Mouse (Mus musculus): ENCODE results near the gene Uhrf1. TPM values are rescaled to one million over a fixed set of nuclear protein-coding genes. Genes with fewer than 3 reads are reported as not detected.
A peak's percentile ranks its signal among the peaks of the same experiment; 100 is the strongest.

Uhrf1 gene
- polyA plus RNA-seq, 1 experiment = 109 TPM

- Histone ChIP-seq H3K4me3 (replicated peaks; ENCODE audit: control insufficient read depth, low read depth, low read length) (no peak overlapping the region), H3K27ac (ENCODE audit: control insufficient read depth, insufficient read depth, low read depth, low read length, poor library complexity) (no peak overlapping the region), H3K4me1 (ENCODE audit: control insufficient read depth, insufficient read depth, low read length) (peaks cover 2% of the 10 kb centered on the region)
- TF ChIP-seq CTCF (IDR thresholded peaks at IDR 0.05; ENCODE audit: control insufficient read depth, insufficient read depth, low read length) (no peak), POLR2A (IDR thresholded peaks at IDR 0.05; ENCODE audit: borderline replicate concordance, control insufficient read depth, low read depth, low read length) (no peak)
Observed at GRCm38 (mm10) chr17:56348586-56348985, 45.5 kb downstream of the Uhrf1 start.

GRCm38 (mm10) chr17:56350694-56351093, 47.6 kb downstream of the Uhrf1 start:
- 13% methylated on average over 2 of the region's 2 CpGs for WGBS

GRCm38 (mm10) chr17:56356921-56357885, 54.1 kb downstream of the Uhrf1 start:
- no peak for TF ChIP-seq POLR2A (IDR thresholded peaks at IDR 0.05; ENCODE audit: borderline replicate concordance, control insufficient read depth, low read depth, low read length)
- peak; percentile 97 for TF ChIP-seq CTCF (IDR thresholded peaks at IDR 0.05; ENCODE audit: control insufficient read depth, insufficient read depth, low read length)
- Histone ChIP-seq H3K4me1 (ENCODE audit: control insufficient read depth, insufficient read depth, low read length) (no peaks in the 10 kb centered on the region; the same call in 1 of the 2 replicates), H3K27ac (ENCODE audit: control insufficient read depth, insufficient read depth, low read depth, low read length, poor library complexity) (no peak overlapping the region), H3K4me3 (replicated peaks; ENCODE audit: control insufficient read depth, low read depth, low read length) (no peak overlapping the region)
- WGBS = 60% methylated on average over 9 of the region's 9 CpGs

More at GRCm38 (mm10) chr17:56350694-56351093, 47.6 kb downstream of the Uhrf1 start:
- Histone ChIP-seq H3K4me1 (ENCODE audit: control insufficient read depth, insufficient read depth, low read length) (no peaks in the 10 kb centered on the region), H3K4me3 (replicated peaks; ENCODE audit: control insufficient read depth, low read depth, low read length) (no peak overlapping the region), H3K27ac (ENCODE audit: control insufficient read depth, insufficient read depth, low read depth, low read length, poor library complexity) (no peak overlapping the region)
- no peak for TF ChIP-seq POLR2A (IDR thresholded peaks at IDR 0.05; ENCODE audit: borderline replicate concordance, control insufficient read depth, low read depth, low read length)
- peak; percentile 74 for TF ChIP-seq CTCF (IDR thresholded peaks at IDR 0.05; ENCODE audit: control insufficient read depth, insufficient read depth, low read length)

- WGBS = 81% methylated on average over 3 of the region's 3 CpGs
- Histone ChIP-seq H3K4me1 (ENCODE audit: control insufficient read depth, insufficient read depth, low read length) (no peaks in the 10 kb centered on the region; the same call in 1 of the 2 replicates), H3K4me3 (replicated peaks; ENCODE audit: control insufficient read depth, low read depth, low read length) (no peak overlapping the region), H3K27ac (ENCODE audit: control insufficient read depth, insufficient read depth, low read depth, low read length, poor library complexity) (no peak overlapping the region)
- TF ChIP-seq CTCF (IDR thresholded peaks at IDR 0.05; ENCODE audit: control insufficient read depth, insufficient read depth, low read length) = no peak
- TF ChIP-seq POLR2A (IDR thresholded peaks at IDR 0.05; ENCODE audit: borderline replicate concordance, control insufficient read depth, low read depth, low read length) = no peak
Observed at GRCm38 (mm10) chr17:56359183-56359725, 56.1 kb downstream of the Uhrf1 start.

DNA sequence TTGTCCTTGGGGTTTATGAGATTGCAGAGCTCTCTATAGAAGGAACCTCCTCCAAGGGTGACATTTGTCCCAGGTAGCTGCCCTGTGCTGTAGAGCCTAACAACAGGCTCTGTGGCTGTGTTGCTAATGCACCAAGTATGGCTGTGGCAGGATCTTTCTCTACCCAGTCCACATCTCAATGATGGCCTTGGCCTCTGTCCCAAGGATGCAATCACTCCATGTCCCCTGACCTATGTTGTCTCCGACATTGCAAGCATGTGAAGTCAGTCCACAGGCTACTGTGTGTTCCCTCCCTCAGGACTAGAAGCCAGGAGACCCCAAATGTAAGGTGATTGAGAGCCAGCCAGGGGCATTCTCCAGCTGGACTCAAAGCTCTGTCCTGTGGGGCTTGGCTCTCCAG, 56.7 kb downstream of the Uhrf1 start:
- no peak overlapping the region for H3K4me3 ChIP-seq (replicated peaks; ENCODE audit: control insufficient read depth, low read depth, low read length)
- no peak overlapping the region for H3K27ac ChIP-seq (ENCODE audit: control insufficient read depth, insufficient read depth, low read depth, low read length, poor library complexity)
- H3K4me1 ChIP-seq (ENCODE audit: control insufficient read depth, insufficient read depth, low read length) = no peaks in the 10 kb centered on the region; the same call in 1 of the 2 replicates
- TF ChIP-seq CTCF (IDR thresholded peaks at IDR 0.05; ENCODE audit: control insufficient read depth, insufficient read depth, low read length) = no peak
- TF ChIP-seq POLR2A (IDR thresholded peaks at IDR 0.05; ENCODE audit: borderline replicate concordance, control insufficient read depth, low read depth, low read length) = no peak
- 88% methylated on average over 1 of the region's 1 CpGs for WGBS

GRCm38 (mm10) chr17:56360451-56360850, 57.3 kb downstream of the Uhrf1 start:
- 78% methylated on average over 8 of the region's 8 CpGs for WGBS
- Histone ChIP-seq H3K27ac (ENCODE audit: control insufficient read depth, insufficient read depth, low read depth, low read length, poor library complexity) (no peak overlapping the region), H3K4me3 (replicated peaks; ENCODE audit: control insufficient read depth, low read depth, low read length) (no peak overlapping the region), H3K4me1 (ENCODE audit: control insufficient read depth, insufficient read depth, low read length) (no peaks in the 10 kb centered on the region; the same call in 1 of the 2 replicates)
- no peak for TF ChIP-seq CTCF (IDR thresholded peaks at IDR 0.05; ENCODE audit: control insufficient read depth, insufficient read depth, low read length)
- TF ChIP-seq POLR2A (IDR thresholded peaks at IDR 0.05; ENCODE audit: borderline replicate concordance, control insufficient read depth, low read depth, low read length) = no peak

GRCm38 (mm10) chr17:56361542-56361941, 58.4 kb downstream of the Uhrf1 start:
- Histone ChIP-seq H3K4me1 (ENCODE audit: control insufficient read depth, insufficient read depth, low read length) (no peaks in the 10 kb centered on the region; the same call in 1 of the 2 replicates), H3K27ac (ENCODE audit: control insufficient read depth, insufficient read depth, low read depth, low read length, poor library complexity) (no peak overlapping the region), H3K4me3 (replicated peaks; ENCODE audit: control insufficient read depth, low read depth, low read length) (no peak overlapping the region)
- 71% methylated on average over 2 of the region's 2 CpGs for WGBS
- TF ChIP-seq CTCF (IDR thresholded peaks at IDR 0.05; ENCODE audit: control insufficient read depth, insufficient read depth, low read length) (no peak), POLR2A (IDR thresholded peaks at IDR 0.05; ENCODE audit: borderline replicate concordance, control insufficient read depth, low read depth, low read length) (no peak)
